Mouse (Mus musculus): ENCODE measurements around the gene Zp3.

- no peak for TF ChIP-seq CTCF (IDR thresholded peaks at IDR 0.05; ENCODE audit: borderline replicate concordance, insufficient read depth, low read length)
- TF ChIP-seq POLR2A (IDR thresholded peaks at IDR 0.05; ENCODE audit: low read depth, low read length) = no peak
Observed at GRCm38 (mm10) chr5:136015586-136015985, 35.7 kb downstream of the Zp3 start.
